Comparison of ENCODE assay signal across 8 mouse cellular contexts in the genomic region with DNA sequence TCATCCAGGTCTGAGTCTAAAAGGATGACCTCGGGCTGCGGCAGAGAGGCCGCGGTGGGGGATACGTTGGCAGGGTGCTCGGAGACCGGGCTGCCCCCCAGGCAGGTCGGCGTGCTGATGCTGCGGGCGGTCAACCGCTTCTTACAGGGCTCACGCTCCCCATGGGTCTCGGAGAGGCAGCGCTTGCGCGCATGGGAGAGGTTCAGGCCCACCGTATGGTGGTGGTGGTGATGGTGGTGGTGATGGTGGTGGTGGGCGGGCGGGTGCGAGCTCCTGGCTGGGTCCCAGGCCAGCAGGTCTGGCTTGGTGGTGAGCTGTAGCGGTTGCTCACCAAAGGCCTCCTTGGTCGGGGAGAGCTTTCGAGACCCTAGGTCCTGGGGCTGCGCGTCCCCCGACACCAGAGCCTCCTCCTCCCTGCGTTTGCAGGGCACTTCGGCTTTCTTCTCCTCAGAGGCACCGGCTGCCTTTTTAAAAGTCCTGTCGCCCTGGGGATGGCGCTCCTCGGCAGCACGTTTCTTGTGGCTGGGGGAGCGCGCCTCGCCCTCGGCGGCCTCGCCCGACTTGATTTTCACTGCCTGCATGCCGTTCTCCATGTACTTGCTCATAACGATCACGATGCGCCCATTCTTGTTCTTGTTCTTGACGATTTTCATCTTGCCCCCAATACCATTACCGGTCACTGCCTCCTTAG. TPM values are rescaled to one million over a fixed set of nuclear protein-coding genes. Genes with fewer than 3 reads are reported as not detected.
DNase-seq lines count a peak whose midpoint lies in the region; ATAC-seq and TF ChIP-seq lines count a peak whose summit lies in the region.

No protein-coding gene starts in this region.

- H3K9me3 ChIP-seq in ES-E14 (ENCODE audit: control insufficient read depth, insufficient read depth, low read depth, low read length), result no peaks in the 10 kb centered on the region
- H3K9me3 ChIP-seq in forebrain, embryonic 11.5 days (ENCODE audit: control insufficient read depth, low read length), result no peaks in the 10 kb centered on the region
- H3K9me3 ChIP-seq in limb, embryonic 13.5 days, result no peaks in the 10 kb centered on the region

- H3K27ac ChIP-seq in ES-E14 (ENCODE audit: insufficient read depth, low read depth, low read length, poor library complexity, severe bottlenecking), result no peak overlapping the region
- no peak overlapping the region for H3K27ac ChIP-seq in forebrain, embryonic 11.5 days (ENCODE audit: low read depth, low read length)
- no peak overlapping the region for H3K27ac ChIP-seq in limb, embryonic 13.5 days

- in situ Hi-C loops in ES-E14 (cut with MboI; ENCODE audit: low sequenced_read_pairs in 2 of 2, unreplicated experiment in 2 of 2), result loop anchor here (5.0 to 25.0 kb wide), 3 partner anchors 34 to 1156 kb away; partner anchors contain the start of gene Bahcc1 (in 1 of the 2)

- no peak overlapping the region for H3K9ac ChIP-seq in ES-E14 (ENCODE audit: insufficient read depth, low read depth, low read length, poor library complexity, severe bottlenecking)
- H3K9ac ChIP-seq in forebrain, embryonic 11.5 days (ENCODE audit: low read length), result no peak overlapping the region
- peak overlapping the region; percentile 25; the same call in 1 of the 2 replicates for H3K9ac ChIP-seq in limb, embryonic 13.5 days

- H3K27me3 ChIP-seq in forebrain, embryonic 11.5 days (ENCODE audit: control insufficient read depth, insufficient read depth, low read length), result peaks cover 46% of the 10 kb centered on the region
- peaks cover 44% of the 10 kb centered on the region for H3K27me3 ChIP-seq in limb, embryonic 13.5 days

- peak overlapping the region; percentile 39 to 49; a peak in 2 of 4 replicates for H3K4me3 ChIP-seq in ES-E14 (ENCODE audit: insufficient read depth in 1 of 2, low read depth in 1 of 2, low read length in 2 of 2, poor library complexity in 1 of 2, severe bottlenecking in 1 of 2)
- H3K4me3 ChIP-seq in forebrain, embryonic 11.5 days (ENCODE audit: low read depth, low read length), result peak overlapping the region; percentile 10; the same call in 1 of the 2 replicates
- H3K4me3 ChIP-seq in limb, embryonic 13.5 days, result peak overlapping the region; percentile 25

- WGBS in forebrain, embryonic 11.5 days, result 7% methylated on average over 47 of the region's 47 CpGs
- 28% methylated on average over 43 of the region's 47 CpGs for WGBS in limb, embryonic 13.5 days

- peaks cover 0 to 38% of the 10 kb centered on the region in 2 experiments for H3K4me1 ChIP-seq in ES-E14 (ENCODE audit: control insufficient read depth in 2 of 2, insufficient read depth in 2 of 2, low read length in 2 of 2, poor library complexity in 1 of 2)
- peaks cover 50% of the 10 kb centered on the region for H3K4me1 ChIP-seq in forebrain, embryonic 11.5 days (replicated peaks; ENCODE audit: control insufficient read depth, insufficient read depth, low read length)
- H3K4me1 ChIP-seq in limb, embryonic 13.5 days, result peaks cover 65% of the 10 kb centered on the region

- H3K4me2 ChIP-seq in forebrain, embryonic 11.5 days (ENCODE audit: low read depth, low read length, severe bottlenecking), result 0 out of 2 replicates have a peak overlapping the region, but pooled peaks have one; percentile 11
- peak overlapping the region; percentile 45 for H3K4me2 ChIP-seq in limb, embryonic 13.5 days (replicated peaks)

- H3K36me3 ChIP-seq in ES-E14 (ENCODE audit: control insufficient read depth, insufficient read depth, low read length, poor library complexity, severe bottlenecking), result no peaks in the 10 kb centered on the region
- H3K36me3 ChIP-seq in forebrain, embryonic 11.5 days (ENCODE audit: control insufficient read depth, insufficient read depth, low read length), result no peaks in the 10 kb centered on the region
- peaks cover 34% of the 10 kb centered on the region for H3K36me3 ChIP-seq in limb, embryonic 13.5 days

- ATAC-seq in forebrain, embryonic 11.5 days (replicated peaks; ENCODE audit: low FRiP score), result no peak
- ATAC-seq in limb, embryonic 13.5 days (ENCODE audit: low FRiP score, low read depth), result no peak

- peak; percentile 37 for DNase-seq in adrenal gland, adult 2 months
- DNase-seq in adrenal gland, postnatal 4 days (ENCODE audit: low spot score in 2 of 2), result no peak
- no peak for DNase-seq in ES-E14 (ENCODE audit: low read depth, low spot score)
- peak; percentile 63 for DNase-seq in forebrain, embryonic 11.5 days (ENCODE audit: low spot score)
- no peak for DNase-seq in right cerebral cortex, postnatal 25 days
- no peak for DNase-seq in c-Kit-positive CD71-positive TER-119-positive erythroid progenitor cells, embryonic 14.5 days (ENCODE audit: low spot score)
- no peak for DNase-seq in retina, embryonic 14.5 days (ENCODE audit: low spot score)

TF ChIP-seq in ES-E14, 5 proteins besides CTCF, POLR2A, EP300 and RAD21:
- TF ChIP-seq HCFC1 (IDR thresholded peaks at IDR 0.05; ENCODE audit: borderline replicate concordance, insufficient read depth, low read length) (no peak), ZC3H11A (IDR thresholded peaks at IDR 0.05; ENCODE audit: borderline replicate concordance, low read depth, low read length) (no peak), CHD2 (IDR thresholded peaks at IDR 0.05; ENCODE audit: low read depth, low read length) (no peak), ZNF384 (IDR thresholded peaks at IDR 0.05; ENCODE audit: low read depth, low read length) (no peak), MAFK (IDR thresholded peaks at IDR 0.05; ENCODE audit: insufficient read depth, low read depth, low read length) (no peak)
TF ChIP-seq in ES-E14: peak in this region for 0.

RNA-seq across cellular contexts. Expression of gene Cbx4, which starts 4.7 kb away (rescaled TPM):
- total RNA-seq in adrenal gland, adult 2 months (2021), result 100 to 1,000 TPM; 144 to 197 TPM
- polyA plus RNA-seq in adrenal gland, adult 2 months (2012; rRNA removed), result 89.0 and 127 TPM in 2 replicates
- 10 to 100 TPM; 69.7 to 76.8 TPM for total RNA-seq in adrenal gland, postnatal 4 days (2021)
- total RNA-seq in ES-E14 (2012; rRNA removed), result 0.90 and 1.8 TPM in 2 replicates
- polyA plus RNA-seq in forebrain, embryonic 11.5 days (2014; fragmentation: Nextera tagmentation; extraction: Ambion mirVana), result 6.4 and 7.0 TPM in 2 replicates
- 10.7 and 11.3 TPM in 2 replicates for polyA plus RNA-seq in limb, embryonic 13.5 days (2015; fragmentation: Nextera tagmentation; extraction: Ambion mirVana)

RNA-seq across cellular contexts. Expression of gene Cbx8, which starts 40.5 kb away (rescaled TPM):
- total RNA-seq in adrenal gland, adult 2 months (2021), result 10 to 100 TPM; 16.3 to 22.9 TPM
- polyA plus RNA-seq in adrenal gland, adult 2 months (2012; rRNA removed), result 11.3 and 12.2 TPM in 2 replicates
- 10 to 100 TPM; 10.8 to 15.5 TPM for total RNA-seq in adrenal gland, postnatal 4 days (2021)
- total RNA-seq in ES-E14 (2012; rRNA removed), result 1.1 and 1.2 TPM in 2 replicates
- polyA plus RNA-seq in forebrain, embryonic 11.5 days (2014; fragmentation: Nextera tagmentation; extraction: Ambion mirVana), result 9.5 and 11.2 TPM in 2 replicates
- 9.4 and 10.6 TPM in 2 replicates for polyA plus RNA-seq in limb, embryonic 13.5 days (2015; fragmentation: Nextera tagmentation; extraction: Ambion mirVana)

RNA-seq across cellular contexts. Expression of gene Cbx2, which starts 58.5 kb away (rescaled TPM):
- total RNA-seq in adrenal gland, adult 2 months (2021), result 1 to 10 TPM; 5.1 to 5.3 TPM
- polyA plus RNA-seq in adrenal gland, adult 2 months (2012; rRNA removed), result 2.7 and 2.9 TPM in 2 replicates
- 10 to 100 TPM in 1 of 2 experiments, 1 to 10 TPM in 1; 9.5 to 10.1 TPM for total RNA-seq in adrenal gland, postnatal 4 days (2021)
- total RNA-seq in ES-E14 (2012; rRNA removed), result 12.6 and 13.9 TPM in 2 replicates
- polyA plus RNA-seq in forebrain, embryonic 11.5 days (2014; fragmentation: Nextera tagmentation; extraction: Ambion mirVana), result 101 and 103 TPM in 2 replicates
- polyA plus RNA-seq in limb, embryonic 13.5 days (2015; fragmentation: Nextera tagmentation; extraction: Ambion mirVana), result 62.8 and 66.7 TPM in 2 replicates

Comparison
In these comparisons a context has a peak if more than half of its experiments do, and no peak if none do; other contexts are left out.
1. DNase-seq: peak in adrenal gland, adult 2 months (single experiment) and forebrain, embryonic 11.5 days (single experiment); none in adrenal gland, postnatal 4 days (0 of 2), ES-E14 (single experiment), right cerebral cortex, postnatal 25 days (single experiment), c-Kit-positive CD71-positive TER-119-positive erythroid progenitor cells, embryonic 14.5 days (single experiment) and retina, embryonic 14.5 days (single experiment).
2. RNA of gene Cbx4, which starts 4.7 kb away (total RNA-seq): 144 to 197 TPM in adrenal gland, adult 2 months and 69.7 to 76.8 TPM in adrenal gland, postnatal 4 days; 0.90 to 1.8 TPM in ES-E14; every median in the first group is over 10 times any median in the second.
3. Peak in every context shown above with its lines, with median percentiles within 50 percentile points of each other: H3K4me3 ChIP-seq.